Mouse (Mus musculus) embryonic facial prominence, embryonic 15.5 days (tissue): ENCODE data around the gene Mcpt2. TPM values are rescaled to one million over a fixed set of nuclear protein-coding genes. Genes with fewer than 3 reads are reported as not detected.
"Not testable (repeated sequence)": the region's sequence is repeated elsewhere in the genome, so short reads cannot be mapped to it uniquely, and the experiment has no call there.

ENCODE experiments used
- ATAC-seq: fragments of 200-750 bp; cut with Nextera tagmentation; 2 replicates; pipeline ENCODE4 v1.8.0; 2017; ENCODE audit warnings: low read depth, moderate TSS enrichment; ENCODE audit not compliant: insufficient number of reproducible peaks, low FRiP score, low TSS enrichment
- H3K27ac ChIP-seq: fragments of 300-500 bp; sonication (generic); replicated peaks from 2 replicates; pipeline ENCODE4 v1.5.1; 2015; ENCODE audit warnings: mild to moderate bottlenecking, inconsistent platforms
- H3K27me3 ChIP-seq: fragments of 300-500 bp; sonication (generic); 2 replicates; pipeline ENCODE4 v1.6.1; 2015; ENCODE audit warnings: inconsistent platforms
- H3K36me3 ChIP-seq: fragments of 300-500 bp; sonication (generic); 2 replicates; pipeline ENCODE4 v1.6.1; 2015; ENCODE audit warnings: mild to moderate bottlenecking, inconsistent platforms
- H3K4me1 ChIP-seq: fragments of 300-500 bp; sonication (generic); 2 replicates; pipeline ENCODE4 v1.6.1; 2015; ENCODE audit warnings: inconsistent platforms
- H3K4me2 ChIP-seq: fragments of 300-500 bp; sonication (generic); replicated peaks from 2 replicates; pipeline ENCODE4 v1.6.1; 2015; ENCODE audit warnings: mild to moderate bottlenecking, inconsistent platforms
- H3K4me3 ChIP-seq: fragments of 300-500 bp; sonication (generic); replicated peaks from 2 replicates; pipeline ENCODE4 v1.5.1; 2015; ENCODE audit warnings: mild to moderate bottlenecking, inconsistent platforms
- H3K9ac ChIP-seq: fragments of 300-500 bp; sonication (generic); 2 replicates; pipeline ENCODE4 v1.6.1; 2015; ENCODE audit warnings: inconsistent platforms
- H3K9me3 ChIP-seq: fragments of 300-500 bp; sonication (generic); replicated peaks from 2 replicates; pipeline ENCODE4 v1.6.1; 2016; ENCODE audit warnings: inconsistent platforms
- WGBS: fragments of 180-500 bp; shearing (Covaris S2); methylation state at CpG from one replicate; pipeline ENCODE4 v1.1.7; 2015; 5-methylcytosine and 5-hydroxymethylcytosine counted together
- polyA plus RNA-seq: library from polyadenylated mRNA; unstranded; fragments of >200 nt; fragmentation: Nextera tagmentation; extraction: Ambion mirVana; gene quantifications from 2 replicates; pipeline ENCODE4 v1.2.1, GENCODE M21; 2015

The Mcpt2 gene
- polyA plus RNA-seq: 3.2 and 3.6 TPM in 2 replicates

- H3K9ac ChIP-seq, ATAC-seq, H3K4me1 ChIP-seq, H3K27me3 ChIP-seq, H3K27ac ChIP-seq, H3K4me3 ChIP-seq, H3K4me2 ChIP-seq, H3K9me3 ChIP-seq, H3K36me3 ChIP-seq: not testable (repeated sequence)
- WGBS: 77% methylated on average over 1 of the region's 1 CpGs
These were observed at the start of gene Mcpt2 for GRCm38 (mm10) chr14:56041792-56042191. Mcpt2 (plus strand) TSS chr14:56042041.

DNA sequence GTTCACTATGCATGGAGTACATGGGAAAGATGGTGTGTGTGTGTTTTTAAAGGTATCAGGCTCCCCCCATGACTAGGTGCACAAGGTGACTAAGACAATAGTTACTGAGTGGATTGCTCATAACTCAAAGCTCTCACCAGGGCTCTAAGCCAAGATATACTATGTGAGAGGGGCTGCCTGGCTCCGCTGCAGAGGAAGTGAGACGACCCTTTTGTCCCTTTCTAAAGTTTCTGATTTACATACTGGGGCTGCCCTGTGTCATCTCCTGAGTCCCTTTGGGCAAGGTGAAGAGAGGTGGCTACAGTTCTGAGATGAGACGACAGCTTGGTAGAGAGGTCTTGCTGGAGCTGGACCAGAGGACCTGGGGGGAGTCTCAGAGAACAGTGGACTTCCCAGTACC lies 28.7 kb upstream of the Mcpt2 start:
- no peak overlapping the region for H3K27ac ChIP-seq
- H3K4me1 ChIP-seq: no peaks in the 10 kb centered on the region
- ATAC-seq: no peak
- no peak overlapping the region for H3K9ac ChIP-seq
- WGBS: 66% methylated on average over 3 of the region's 3 CpGs
- no peaks in the 10 kb centered on the region for H3K27me3 ChIP-seq
- H3K9me3 ChIP-seq: no peaks in the 10 kb centered on the region
- no peak overlapping the region for H3K4me2 ChIP-seq
- H3K4me3 ChIP-seq: no peak overlapping the region
- no peaks in the 10 kb centered on the region for H3K36me3 ChIP-seq

GRCm38 (mm10) chr14:56013924-56014323 lies 27.9 kb upstream of the Mcpt2 start:
- 90% methylated on average over 2 of the region's 2 CpGs for WGBS
- H3K4me3 ChIP-seq: no peak overlapping the region
- no peaks in the 10 kb centered on the region for H3K27me3 ChIP-seq
- no peak overlapping the region for H3K9ac ChIP-seq
- ATAC-seq: no peak
- H3K4me2 ChIP-seq: no peak overlapping the region
- no peaks in the 10 kb centered on the region for H3K36me3 ChIP-seq
- H3K27ac ChIP-seq: no peak overlapping the region
- no peaks in the 10 kb centered on the region for H3K9me3 ChIP-seq
- H3K4me1 ChIP-seq: no peaks in the 10 kb centered on the region

- not testable (repeated sequence) for H3K4me2 ChIP-seq, ATAC-seq, H3K9ac ChIP-seq, H3K27me3 ChIP-seq, H3K4me3 ChIP-seq, H3K27ac ChIP-seq, H3K36me3 ChIP-seq, H3K4me1 ChIP-seq, H3K9me3 ChIP-seq
- WGBS: 79% methylated on average over 3 of the region's 3 CpGs
These were observed 24.2 kb upstream of the Mcpt2 start, which contains the start of gene Mcpt1 for GRCm38 (mm10) chr14:56017671-56018070. Mcpt1 (plus strand) TSS chr14:56017971.

- H3K4me2 ChIP-seq: no peak overlapping the region
- no peaks in the 10 kb centered on the region for H3K4me1 ChIP-seq
- H3K36me3 ChIP-seq: no peaks in the 10 kb centered on the region
- no peak overlapping the region for H3K9ac ChIP-seq
- no peak overlapping the region for H3K4me3 ChIP-seq
- 70% methylated on average over 1 of the region's 1 CpGs for WGBS
- no peak overlapping the region for H3K27ac ChIP-seq
- H3K27me3 ChIP-seq: no peaks in the 10 kb centered on the region
- H3K9me3 ChIP-seq: no peaks in the 10 kb centered on the region
- ATAC-seq: no peak
These were observed 22.4 kb upstream of the Mcpt2 start for GRCm38 (mm10) chr14:56019446-56019845.

- not testable (repeated sequence) for H3K4me3 ChIP-seq, H3K9ac ChIP-seq, H3K27me3 ChIP-seq, H3K4me1 ChIP-seq, ATAC-seq, H3K9me3 ChIP-seq, H3K27ac ChIP-seq, H3K4me2 ChIP-seq, H3K36me3 ChIP-seq
- WGBS: 79% methylated on average over 4 of the region's 4 CpGs
These were observed 20.5 kb upstream of the Mcpt2 start for GRCm38 (mm10) chr14:56021305-56021704.

- not testable (repeated sequence) for H3K4me1 ChIP-seq, H3K4me3 ChIP-seq, H3K27me3 ChIP-seq, H3K9ac ChIP-seq, H3K9me3 ChIP-seq, ATAC-seq, H3K27ac ChIP-seq, H3K4me2 ChIP-seq, H3K36me3 ChIP-seq
- WGBS: 72% methylated on average over 3 of the region's 3 CpGs
These were observed 11.4 kb upstream of the Mcpt2 start, which contains the start of gene Mcpt9 for GRCm38 (mm10) chr14:56030395-56030794. Mcpt9 (minus strand) TSS chr14:56030495.

- Histone ChIP-seq H3K4me3 (no peak overlapping the region), H3K4me2 (no peak overlapping the region), H3K9ac (no peak overlapping the region), H3K4me1 (no peaks in the 10 kb centered on the region), H3K27me3 (no peaks in the 10 kb centered on the region), H3K9me3 (no peaks in the 10 kb centered on the region), H3K36me3 (no peaks in the 10 kb centered on the region), H3K27ac (no peak overlapping the region)
- 70% methylated on average over 2 of the region's 2 CpGs for WGBS
- no peak for ATAC-seq
These were observed 7.4 kb upstream of the Mcpt2 start for GRCm38 (mm10) chr14:56034433-56034832.

- H3K27me3 ChIP-seq: no peaks in the 10 kb centered on the region
- no peaks in the 10 kb centered on the region for H3K36me3 ChIP-seq
- no peaks in the 10 kb centered on the region for H3K4me1 ChIP-seq
- no peak for ATAC-seq
- no peak overlapping the region for H3K27ac ChIP-seq
- H3K9me3 ChIP-seq: no peaks in the 10 kb centered on the region
- WGBS: 72% methylated on average over 3 of the region's 3 CpGs
- no peak overlapping the region for H3K4me2 ChIP-seq
- H3K9ac ChIP-seq: no peak overlapping the region
- H3K4me3 ChIP-seq: no peak overlapping the region
These were observed 13.6 kb downstream of the Mcpt2 start for GRCm38 (mm10) chr14:56055408-56055807.

- no peak for ATAC-seq
- H3K4me1 ChIP-seq: no peaks in the 10 kb centered on the region
- no peak overlapping the region for H3K27ac ChIP-seq
- no peak overlapping the region for H3K4me2 ChIP-seq
- H3K9me3 ChIP-seq: no peaks in the 10 kb centered on the region
- H3K4me3 ChIP-seq: no peak overlapping the region
- WGBS: 79% methylated on average over 4 of the region's 4 CpGs
- no peaks in the 10 kb centered on the region for H3K36me3 ChIP-seq
- no peak overlapping the region for H3K9ac ChIP-seq
- H3K27me3 ChIP-seq: no peaks in the 10 kb centered on the region
These were observed 15.9 kb downstream of the Mcpt2 start for GRCm38 (mm10) chr14:56057722-56058121.

DNA sequence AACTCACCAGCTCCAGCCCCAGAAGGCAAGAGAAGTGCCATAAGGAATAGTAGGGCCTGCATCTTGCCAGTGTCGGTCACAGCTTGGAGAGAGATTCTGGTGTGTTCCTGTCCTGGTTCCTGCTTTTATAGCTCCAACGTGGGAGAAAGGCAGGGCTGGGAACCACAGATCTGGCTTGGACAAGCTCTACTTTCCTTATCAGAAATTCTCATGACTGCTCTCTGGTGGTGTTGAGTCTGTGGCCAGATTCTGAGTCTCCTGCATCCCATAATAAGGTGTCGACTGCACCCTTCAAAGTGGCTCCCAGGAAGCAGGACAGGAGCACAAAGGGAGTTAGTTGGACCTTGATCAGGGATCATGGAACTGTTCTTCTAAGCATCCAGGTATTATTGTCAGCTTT lies 20.4 kb downstream of the Mcpt2 start, which contains the start of gene Mcpt4:
Mcpt4 (minus strand) TSS at position 101 of the 400 bp plus-strand sequence.
- not testable (repeated sequence) for ATAC-seq, H3K9ac ChIP-seq, H3K27ac ChIP-seq, H3K4me1 ChIP-seq, H3K36me3 ChIP-seq, H3K4me2 ChIP-seq, H3K9me3 ChIP-seq, H3K4me3 ChIP-seq, H3K27me3 ChIP-seq
- WGBS: 68% methylated on average over 3 of the region's 3 CpGs

GRCm38 (mm10) chr14:56082016-56082415 lies 40.2 kb downstream of the Mcpt2 start:
- Histone ChIP-seq H3K4me2 (no peak overlapping the region), H3K9me3 (no peaks in the 10 kb centered on the region), H3K27ac (no peak overlapping the region), H3K36me3 (no peaks in the 10 kb centered on the region), H3K4me1 (no peaks in the 10 kb centered on the region), H3K27me3 (no peaks in the 10 kb centered on the region), H3K4me3 (no peak overlapping the region), H3K9ac (no peak overlapping the region)
- no peak for ATAC-seq
- WGBS: 85% methylated on average over 4 of the region's 4 CpGs
